Mouse (Mus musculus) C2C12 (cell line): Measurements from ENCODE around the gene Hpcal4. TPM values are rescaled to one million over a fixed set of nuclear protein-coding genes. Genes with fewer than 3 reads are reported as not detected.

ENCODE experiments used
- H3K27me3 ChIP-seq: one replicate; pipeline ENCODE4 v1.6.1; 2011; ENCODE audit not compliant: control insufficient read depth, insufficient read depth, insufficient read length
- H3K36me3 ChIP-seq: one replicate; pipeline ENCODE4 v1.6.1; 2011; ENCODE audit not compliant: control insufficient read depth, insufficient read depth
- H3K4me3 ChIP-seq: one replicate; pipeline ENCODE4 v1.5.1; 2011; ENCODE audit warnings: mild to moderate bottlenecking, control low read depth; ENCODE audit not compliant: poor library complexity, insufficient read depth, severe bottlenecking
- H3K79me2 ChIP-seq: one replicate; pipeline ENCODE4 v1.6.1; 2011; ENCODE audit not compliant: control insufficient read depth, insufficient read depth
- H3K79me3 ChIP-seq: one replicate; pipeline ENCODE4 v1.6.1; 2011; ENCODE audit warnings: low read depth, control low read depth
- H3ac ChIP-seq: one replicate; pipeline ENCODE3; 2011; ENCODE audit warnings: low read depth; ENCODE audit not compliant: control insufficient read depth, insufficient read length
- CEBPB ChIP-seq: IDR thresholded peaks from one replicate; pipeline ENCODE4 v1.6.1; 2011; ENCODE audit warnings: low read depth, mild to moderate bottlenecking, control low read depth, moderate library complexity
- CTCF ChIP-seq: IDR thresholded peaks from one replicate; pipeline ENCODE4 v1.5.1; 2011; ENCODE audit not compliant: control insufficient read depth, insufficient read depth, insufficient read length
- FOSL1 ChIP-seq: IDR thresholded peaks from one replicate; pipeline ENCODE4 v1.8.0; 2011; ENCODE audit warnings: mild to moderate bottlenecking, low read length; ENCODE audit not compliant: poor library complexity, insufficient read depth, severe bottlenecking
- MAX ChIP-seq: IDR thresholded peaks from one replicate; pipeline ENCODE4 v1.6.1; 2011; ENCODE audit warnings: mild to moderate bottlenecking, control low read depth
- MYOD1 ChIP-seq: IDR thresholded peaks from one replicate; pipeline ENCODE4 v1.6.1; 2011; ENCODE audit warnings: low read depth; ENCODE audit not compliant: control insufficient read depth, insufficient read length
- MYOG ChIP-seq: IDR thresholded peaks from one replicate; pipeline ENCODE4 v1.6.1; 2011; ENCODE audit not compliant: control insufficient read depth, insufficient read length; ENCODE audit errors: extremely low read depth
- USF1 ChIP-seq: IDR thresholded peaks from one replicate; pipeline ENCODE4 v1.6.1; 2011; ENCODE audit warnings: low read depth, mild to moderate bottlenecking, control low read depth, moderate library complexity
- polyA plus RNA-seq: library from polyadenylated mRNA; unstranded; fragments of >200 nt; fragmentation: generic; extraction: Trizol; gene quantifications from one replicate; pipeline ENCODE4 v1.2.1, GENCODE M21; 2012; ENCODE audit warnings: missing spikeins

The Hpcal4 gene
- polyA plus RNA-seq, 1 experiment: not detected

- Histone ChIP-seq H3K79me3 (no peaks in the 10 kb centered on the region), H3K4me3 (no peak overlapping the region), H3K79me2 (no peaks in the 10 kb centered on the region), H3K36me3 (no peaks in the 10 kb centered on the region), H3K27me3 (peaks cover 32% of the 10 kb centered on the region), H3ac (no peak overlapping the region)
- TF ChIP-seq MYOG (no peak), MAX (no peak), CTCF (no peak), USF1 (no peak), CEBPB (no peak), MYOD1 (no peak), FOSL1 (no peak)
Measured at GRCm38 (mm10) chr4:123162305-123162917, 20.6 kb upstream of the Hpcal4 start.

GRCm38 (mm10) chr4:123164157-123164556, 18.9 kb upstream of the Hpcal4 start:
- TF ChIP-seq MAX (no peak), MYOD1 (no peak), CEBPB (no peak), USF1 (no peak), MYOG (no peak), CTCF (no peak), FOSL1 (no peak)
- Histone ChIP-seq H3K36me3 (no peaks in the 10 kb centered on the region), H3K79me3 (no peaks in the 10 kb centered on the region), H3ac (no peak overlapping the region), H3K79me2 (no peaks in the 10 kb centered on the region), H3K27me3 (peaks cover 29% of the 10 kb centered on the region), H3K4me3 (no peak overlapping the region)

- Histone ChIP-seq H3K79me3 (no peaks in the 10 kb centered on the region), H3K79me2 (no peaks in the 10 kb centered on the region), H3K36me3 (no peaks in the 10 kb centered on the region), H3ac (no peak overlapping the region), H3K27me3 (peaks cover 39% of the 10 kb centered on the region), H3K4me3 (no peak overlapping the region)
- TF ChIP-seq FOSL1: no peak
- no peak for TF ChIP-seq CEBPB
- TF ChIP-seq MAX: no peak
- no peak for TF ChIP-seq CTCF
- TF ChIP-seq MYOD1: no peak
- no peak for TF ChIP-seq USF1
Measured at GRCm38 (mm10) chr4:123171811-123172210, 11.2 kb upstream of the Hpcal4 start.

- TF ChIP-seq CTCF: no peak
- no peak for TF ChIP-seq MYOG
- TF ChIP-seq FOSL1: no peak
- no peak for TF ChIP-seq MYOD1
- no peak for TF ChIP-seq MAX
- no peaks in the 10 kb centered on the region for H3K79me2 ChIP-seq
- H3ac ChIP-seq: no peak overlapping the region
- peaks cover 77% of the 10 kb centered on the region for H3K27me3 ChIP-seq
- no peaks in the 10 kb centered on the region for H3K79me3 ChIP-seq
- no peak overlapping the region for H3K4me3 ChIP-seq
- no peaks in the 10 kb centered on the region for H3K36me3 ChIP-seq
Measured at GRCm38 (mm10) chr4:123183239-123184056, 421 bp downstream of the Hpcal4 start.

- H3K27me3 ChIP-seq: peaks cover 84% of the 10 kb centered on the region
- TF ChIP-seq MYOD1 (no peak), CTCF (no peak), FOSL1 (no peak), MAX (no peak), CEBPB (no peak), MYOG (no peak)
Measured at GRCm38 (mm10) chr4:123184816-123185215, 1.8 kb downstream of the Hpcal4 start.

GRCm38 (mm10) chr4:123192336-123192735, 9.3 kb downstream of the Hpcal4 start:
- TF ChIP-seq FOSL1: no peak
- TF ChIP-seq USF1: no peak
- no peak for TF ChIP-seq MYOD1
- TF ChIP-seq CEBPB: no peak
- no peak for TF ChIP-seq MYOG
- TF ChIP-seq CTCF: no peak
- no peak for TF ChIP-seq MAX
- peaks cover 71% of the 10 kb centered on the region for H3K27me3 ChIP-seq
- no peak overlapping the region for H3K4me3 ChIP-seq

More at GRCm38 (mm10) chr4:123184816-123185215, 1.8 kb downstream of the Hpcal4 start:
- H3K36me3 ChIP-seq: no peaks in the 10 kb centered on the region
- no peak overlapping the region for H3ac ChIP-seq
- H3K4me3 ChIP-seq: no peak overlapping the region
- H3K79me3 ChIP-seq: no peaks in the 10 kb centered on the region
- no peaks in the 10 kb centered on the region for H3K79me2 ChIP-seq

More at GRCm38 (mm10) chr4:123192336-123192735, 9.3 kb downstream of the Hpcal4 start:
- Histone ChIP-seq H3K79me3 (no peaks in the 10 kb centered on the region), H3K36me3 (no peaks in the 10 kb centered on the region), H3K79me2 (no peaks in the 10 kb centered on the region), H3ac (no peak overlapping the region)
